Mouse (Mus musculus) left cerebral cortex, adult 18-20 months (tissue): ENCODE measurements around the gene Il21r. TPM values are rescaled to one million over a fixed set of nuclear protein-coding genes. Genes with fewer than 3 reads are reported as not detected.
A peak's percentile ranks its signal among the peaks of the same experiment; 100 is the strongest.

Experiments used
- DNase-seq, 2 experiments: peaks; one replicate each; pipeline ENCODE4 v3.0.0; 2021 to 2022; ENCODE audit warnings: low spot score in 2 of 2, mixed read lengths in 1 of 2
- long read RNA-seq, 2 experiments: library from polyadenylated mRNA; stranded (forward); transcript quantifications; one replicate each; pipeline ENCODE4 v2.0.0; 2021
- total RNA-seq, 2 experiments: library from RNA; stranded (reverse); gene quantifications; 2 replicates each; pipeline ENCODE4 v1.2.3; 2021

Il21r gene
- 1 to 10 TPM; 1.2 to 1.5 TPM for total RNA-seq
- long read RNA-seq, experiment 1, partial matches to known transcripts, result 1 of 4 reads
- long read RNA-seq, experiment 1, other reads (novel, unspliced or antisense), result 1 of 4 reads
- long read RNA-seq, experiment 2, partial matches to known transcripts, result 1 of 2 reads
- long read RNA-seq, experiment 2, other reads (novel, unspliced or antisense), result 0 of 2 reads

DNA sequence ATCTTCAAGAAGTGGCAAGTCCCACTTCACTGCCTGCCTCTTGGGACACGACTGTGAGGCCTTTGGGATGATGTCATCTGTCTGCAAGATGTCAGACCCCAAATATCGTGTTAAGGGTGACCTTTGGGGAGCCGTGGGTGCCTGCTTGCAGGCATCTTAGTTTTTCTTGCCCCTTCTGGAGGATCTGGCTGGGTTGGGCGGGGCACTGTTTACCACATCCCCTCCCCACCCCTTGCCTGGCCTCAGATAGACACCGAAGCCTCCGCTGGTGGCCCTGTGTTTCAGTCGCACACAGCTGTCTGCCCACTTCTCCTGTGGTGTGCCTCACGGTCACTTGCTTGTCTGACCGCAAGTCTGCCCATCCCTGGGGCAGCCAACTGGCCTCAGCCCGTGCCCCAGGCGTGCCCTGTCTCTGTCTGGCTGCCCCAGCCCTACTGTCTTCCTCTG, at the start of gene Il21r:
Gene Il21r (plus strand): TSS at position 245 of the 447 bp plus-strand sequence.
- peak in 1 of 2 experiments; percentile 15 for DNase-seq

GRCm38 (mm10) chr7:125553653-125554428, 49.4 kb upstream of the Il21r start:
- DNase-seq, result no peak

GRCm38 (mm10) chr7:125554456-125555114, 48.6 kb upstream of the Il21r start:
- DNase-seq, result no peak

DNA sequence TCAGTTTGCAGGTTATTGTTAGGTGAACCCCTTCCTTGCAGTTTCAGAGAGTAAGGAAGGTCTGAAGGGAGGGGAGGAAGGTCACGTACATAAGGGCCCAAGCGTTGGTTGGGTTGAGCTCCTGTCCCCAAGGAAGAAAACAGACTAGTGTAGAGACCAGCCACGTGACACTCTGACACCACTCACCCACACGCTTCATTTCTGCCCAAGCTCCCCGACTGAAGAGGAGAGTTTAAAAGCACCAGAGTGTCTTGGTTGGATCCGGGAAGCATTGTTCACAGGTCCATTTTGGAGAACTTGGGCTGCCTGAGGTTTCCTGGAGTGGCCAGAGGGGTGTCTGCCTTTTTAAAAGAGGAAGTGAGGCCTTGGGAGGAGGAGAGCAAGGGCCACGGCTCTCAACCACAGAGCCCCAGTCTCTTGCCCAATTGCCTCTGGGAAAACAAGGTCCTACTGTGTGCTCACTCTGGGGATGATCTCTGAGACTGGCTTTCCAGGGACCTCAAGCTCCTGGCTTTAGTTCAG, 47.8 kb upstream of the Il21r start:
- DNase-seq, result no peak

DNA sequence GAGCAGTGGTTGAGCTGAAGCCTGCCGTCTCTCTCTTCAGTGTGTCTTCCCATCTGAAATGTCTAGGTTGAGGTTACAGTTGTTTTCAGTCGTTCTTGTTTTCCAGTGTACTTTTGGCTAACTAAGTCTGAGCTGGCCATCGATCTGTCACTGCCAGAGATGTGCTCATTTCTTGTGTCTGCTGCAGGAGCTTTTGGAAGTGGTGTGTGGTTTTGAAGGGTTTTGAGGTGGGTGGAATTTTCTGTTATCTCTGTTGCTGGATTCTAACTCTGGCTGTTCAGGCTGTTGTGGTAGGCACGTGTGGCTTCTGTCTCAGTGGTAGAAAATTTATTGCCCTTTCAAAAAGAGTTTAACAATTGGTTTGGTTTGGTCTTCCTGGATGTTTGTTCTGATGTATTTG, 47.1 kb upstream of the Il21r start:
- no peak for DNase-seq

DNA sequence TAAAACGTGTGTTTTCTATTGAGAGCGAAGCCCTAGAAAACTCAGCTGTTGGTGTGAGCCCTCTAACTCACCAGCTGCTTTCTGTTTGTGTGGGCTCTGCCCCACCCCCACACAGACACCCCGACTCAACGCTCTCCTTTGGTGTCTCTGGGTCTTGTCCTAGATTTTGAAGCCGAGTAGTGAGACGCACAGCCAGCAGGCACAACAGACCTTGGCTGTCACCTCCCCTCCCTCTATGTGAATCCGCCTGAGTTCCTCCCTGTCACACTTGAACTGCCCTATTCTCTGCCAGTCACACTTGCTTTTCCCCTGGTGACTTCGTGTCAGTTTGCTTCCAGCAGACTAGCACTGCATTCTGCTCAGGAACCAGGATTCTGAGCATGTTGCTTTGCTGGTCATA, 46.4 kb upstream of the Il21r start:
- no peak for DNase-seq

GRCm38 (mm10) chr7:125558401-125558945, 44.8 kb upstream of the Il21r start:
- DNase-seq, result no peak

DNA sequence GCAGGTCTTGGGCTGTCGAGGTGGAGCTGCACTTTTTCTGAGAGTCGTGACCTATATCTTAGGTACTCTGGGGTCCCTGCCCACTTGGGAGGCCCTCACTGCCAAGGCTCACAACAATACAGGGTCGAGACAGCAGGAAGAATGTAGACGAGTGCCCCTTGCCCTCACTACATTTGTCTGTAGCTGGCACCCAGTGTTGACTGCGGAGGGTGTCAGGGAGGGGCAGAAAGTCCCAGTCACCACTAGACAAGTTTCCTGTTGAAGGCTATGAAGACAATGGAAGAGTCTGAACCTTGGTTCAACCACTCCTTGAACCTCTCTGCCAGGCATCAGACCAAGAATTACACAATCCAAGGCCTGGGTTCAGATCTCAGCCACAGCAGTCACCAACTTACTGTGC, 44.2 kb upstream of the Il21r start:
- DNase-seq, result no peak

DNA sequence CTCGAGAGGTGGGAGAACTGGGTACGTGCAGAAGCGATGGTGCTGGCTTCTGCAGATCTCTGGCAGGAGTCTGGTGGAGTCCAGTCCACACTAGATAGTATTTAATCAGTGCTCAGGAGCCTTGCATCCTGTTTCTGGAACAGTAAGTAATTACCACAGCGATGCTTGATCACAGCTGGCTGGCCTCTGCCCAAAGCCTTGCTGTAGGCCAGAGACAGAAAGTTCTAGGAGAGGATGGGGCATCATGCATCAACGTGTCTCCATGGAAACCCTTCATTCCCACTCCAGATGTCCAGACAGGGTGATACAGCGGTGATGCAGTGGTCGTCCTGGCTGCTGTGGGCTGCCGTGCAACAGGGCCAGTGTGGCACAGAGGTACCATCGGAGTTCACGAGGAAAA, 43.7 kb upstream of the Il21r start:
- no peak for DNase-seq

- DNase-seq, result no peak
Observed at GRCm38 (mm10) chr7:125560146-125560785, 43.0 kb upstream of the Il21r start.

DNA sequence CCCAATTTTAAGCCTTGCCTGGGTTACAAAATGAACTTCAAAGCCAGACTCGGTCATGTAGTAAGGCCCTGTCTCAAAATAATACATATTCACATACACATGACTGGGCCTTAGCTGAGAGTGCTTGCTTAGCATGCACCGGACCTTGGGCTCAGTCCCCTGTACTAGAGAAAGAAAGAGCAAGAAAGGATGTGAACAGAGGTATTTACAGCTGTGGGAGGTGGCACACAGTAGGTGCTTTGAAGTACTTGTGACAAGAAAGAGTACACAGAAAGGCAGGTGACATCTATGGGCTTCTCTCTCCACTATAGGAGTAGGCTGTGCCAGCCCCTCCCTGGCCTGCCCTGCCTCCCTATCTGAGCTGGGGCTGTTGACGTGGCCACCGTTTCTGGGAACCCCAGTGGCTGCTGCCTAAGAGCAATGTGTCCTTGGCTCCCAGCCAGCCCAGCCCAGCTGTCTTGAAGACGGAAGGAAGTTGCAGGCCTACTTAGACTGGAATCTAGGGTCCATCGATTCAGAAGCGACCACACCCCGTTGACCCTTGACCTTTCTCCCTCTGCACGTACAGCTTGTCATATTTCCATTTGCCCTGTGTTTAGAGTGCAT, 42.0 kb upstream of the Il21r start:
- peak in 1 of 2 experiments; percentile 30 for DNase-seq

DNA sequence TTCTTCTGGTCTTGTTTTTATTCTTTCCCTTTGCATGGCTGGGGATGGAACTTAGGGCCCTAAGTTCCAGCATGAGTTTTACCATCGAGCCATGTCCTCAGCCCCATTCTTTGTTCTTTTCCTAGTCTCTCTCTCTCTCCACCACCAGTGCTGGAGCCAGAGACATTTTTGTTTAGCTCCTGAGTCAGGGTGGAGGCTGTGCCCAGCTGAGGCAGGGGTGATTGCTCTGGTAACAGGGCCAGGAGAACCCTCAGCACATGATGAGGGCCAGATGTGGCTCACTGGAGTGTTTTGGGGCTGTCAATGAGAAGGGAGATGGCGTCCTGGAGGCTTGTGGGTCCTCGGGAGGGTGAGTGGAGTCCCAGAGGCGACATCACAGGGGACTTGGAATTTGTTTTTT, 40.8 kb upstream of the Il21r start:
- no peak for DNase-seq

GRCm38 (mm10) chr7:125563093-125563492, 40.1 kb upstream of the Il21r start:
- DNase-seq, result no peak

DNA sequence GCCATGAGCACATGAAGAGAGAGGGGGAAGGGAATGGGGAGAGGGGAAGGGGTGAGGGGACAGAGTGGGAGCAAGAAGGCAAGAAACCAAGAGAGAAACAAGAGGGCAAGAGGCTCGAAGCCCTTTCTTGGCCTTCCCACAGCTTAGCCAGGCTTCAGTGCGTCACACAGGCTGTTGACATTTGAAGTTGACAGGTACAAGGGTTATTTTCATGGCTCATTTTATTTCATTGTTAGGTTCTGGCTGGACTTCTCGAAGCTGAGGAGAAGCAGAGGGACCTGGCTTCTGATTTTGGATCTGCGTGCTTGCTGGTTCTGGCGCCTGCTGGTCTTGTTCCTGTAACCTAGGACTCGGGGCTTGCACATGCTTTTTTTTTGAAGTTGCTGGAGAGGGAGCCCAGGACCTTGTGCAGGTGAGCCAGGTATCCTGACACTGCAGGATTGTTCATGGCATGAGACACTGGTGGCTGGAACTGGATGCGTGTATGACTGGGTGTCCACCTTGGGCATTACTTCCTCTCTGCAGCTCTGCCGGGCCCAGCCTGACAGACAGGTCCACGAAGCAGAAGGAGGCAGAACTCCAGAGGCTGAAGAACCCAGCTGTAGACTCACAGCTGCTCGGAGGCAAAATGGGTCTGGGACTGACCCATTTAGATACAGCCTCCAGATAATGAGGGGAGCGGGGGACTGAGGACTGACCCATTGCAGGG, 38.8 kb upstream of the Il21r start:
- DNase-seq, result no peak

- DNase-seq, result no peak
Observed at GRCm38 (mm10) chr7:125565516-125566285, 37.5 kb upstream of the Il21r start.

DNA sequence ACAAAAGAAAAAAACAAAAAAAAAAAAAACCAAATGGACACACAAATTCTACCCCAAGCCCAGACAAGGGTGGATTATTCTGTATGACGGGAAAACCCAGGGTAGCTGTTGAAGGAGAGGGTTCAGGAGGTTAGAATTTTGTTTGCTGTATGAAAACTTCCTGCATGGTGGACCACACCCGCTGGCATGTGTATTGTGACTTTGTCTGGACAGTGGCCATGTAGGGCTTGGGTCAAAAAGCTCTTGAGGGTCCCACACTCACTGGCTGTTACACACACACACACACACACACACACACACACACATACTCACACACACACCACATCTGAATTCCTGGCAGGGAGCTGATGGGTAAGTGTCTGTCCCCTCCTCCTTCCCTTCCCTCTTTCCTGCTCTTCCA, 36.8 kb upstream of the Il21r start:
- DNase-seq, result no peak

DNA sequence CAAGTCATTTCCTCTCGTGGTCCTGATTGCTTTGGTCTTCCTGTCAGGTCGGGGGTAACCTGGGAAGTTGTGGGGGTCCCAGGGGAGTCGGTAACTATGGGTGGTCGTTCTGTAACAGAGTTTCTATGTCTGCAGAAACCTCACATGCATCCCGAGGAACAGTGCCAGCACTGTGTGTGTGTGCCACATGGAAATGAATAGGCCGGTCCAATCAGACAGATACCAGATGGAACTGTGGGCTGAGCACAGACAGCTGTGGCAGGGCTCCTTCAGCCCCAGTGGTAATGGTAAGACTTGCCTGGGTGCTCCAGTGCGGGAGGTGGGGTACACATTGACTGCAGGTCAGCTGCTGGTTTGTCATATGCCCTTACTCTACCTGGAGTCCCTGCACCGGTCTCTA, 34.3 kb upstream of the Il21r start:
- DNase-seq, result no peak

DNA sequence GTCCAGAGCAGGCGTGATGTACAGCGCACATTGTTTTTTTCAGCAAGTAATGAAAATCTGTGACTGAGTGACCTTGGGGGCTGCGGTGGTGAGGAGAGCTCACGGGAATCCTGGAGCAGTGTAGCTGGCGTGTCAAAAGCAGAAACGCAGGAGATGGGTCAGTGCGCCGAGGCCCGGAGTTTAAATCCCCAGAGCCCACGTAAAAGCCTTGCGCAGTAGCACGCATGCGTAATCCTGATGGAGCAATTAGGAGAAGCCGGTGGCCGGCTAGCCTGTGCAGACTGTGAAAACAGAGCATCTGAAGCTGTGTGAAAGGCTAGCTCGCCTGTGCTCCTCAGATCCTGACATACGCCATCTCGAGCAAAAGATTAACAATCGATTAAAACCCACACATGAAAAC, 31.3 kb upstream of the Il21r start:
- no peak for DNase-seq

- DNase-seq, result no peak
Observed at GRCm38 (mm10) chr7:125572737-125573136, 30.5 kb upstream of the Il21r start.
